Mouse (Mus musculus): ENCODE data around the gene Ccdc47.
A peak's percentile ranks its signal among the peaks of the same experiment; 100 is the strongest.

The Ccdc47 gene

GRCm38 (mm10) chr11:106198277-106198676 is 17.9 kb downstream of the Ccdc47 start:
- DNase-seq (ENCODE audit: low spot score): no peak

- DNase-seq (ENCODE audit: low spot score): peak; percentile 41
These were observed 20.8 kb downstream of the Ccdc47 start for GRCm38 (mm10) chr11:106195341-106195740.

- DNase-seq (ENCODE audit: low spot score): no peak
These were observed 21.3 kb downstream of the Ccdc47 start for GRCm38 (mm10) chr11:106194891-106195290.

DNA sequence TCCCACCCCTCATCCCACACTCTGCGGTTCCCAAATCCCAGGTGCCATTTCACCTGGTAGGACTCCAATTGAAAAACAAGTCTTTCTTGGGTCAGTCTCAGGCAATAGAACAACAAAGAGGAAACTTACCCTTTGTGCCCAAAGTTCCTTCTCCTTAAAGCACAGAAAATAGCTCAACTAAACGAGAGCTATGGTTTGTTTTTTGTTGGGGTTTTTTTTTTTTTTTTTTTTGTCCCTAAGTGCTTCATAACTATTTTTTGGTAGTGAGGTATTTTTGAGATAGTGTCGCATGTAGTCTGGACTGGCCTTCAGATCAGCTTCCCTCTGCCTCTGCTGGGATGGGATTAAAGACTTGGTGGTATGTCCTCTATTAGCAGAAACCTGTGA is 22.0 kb downstream of the Ccdc47 start:
- DNase-seq (ENCODE audit: low spot score): no peak

DNA sequence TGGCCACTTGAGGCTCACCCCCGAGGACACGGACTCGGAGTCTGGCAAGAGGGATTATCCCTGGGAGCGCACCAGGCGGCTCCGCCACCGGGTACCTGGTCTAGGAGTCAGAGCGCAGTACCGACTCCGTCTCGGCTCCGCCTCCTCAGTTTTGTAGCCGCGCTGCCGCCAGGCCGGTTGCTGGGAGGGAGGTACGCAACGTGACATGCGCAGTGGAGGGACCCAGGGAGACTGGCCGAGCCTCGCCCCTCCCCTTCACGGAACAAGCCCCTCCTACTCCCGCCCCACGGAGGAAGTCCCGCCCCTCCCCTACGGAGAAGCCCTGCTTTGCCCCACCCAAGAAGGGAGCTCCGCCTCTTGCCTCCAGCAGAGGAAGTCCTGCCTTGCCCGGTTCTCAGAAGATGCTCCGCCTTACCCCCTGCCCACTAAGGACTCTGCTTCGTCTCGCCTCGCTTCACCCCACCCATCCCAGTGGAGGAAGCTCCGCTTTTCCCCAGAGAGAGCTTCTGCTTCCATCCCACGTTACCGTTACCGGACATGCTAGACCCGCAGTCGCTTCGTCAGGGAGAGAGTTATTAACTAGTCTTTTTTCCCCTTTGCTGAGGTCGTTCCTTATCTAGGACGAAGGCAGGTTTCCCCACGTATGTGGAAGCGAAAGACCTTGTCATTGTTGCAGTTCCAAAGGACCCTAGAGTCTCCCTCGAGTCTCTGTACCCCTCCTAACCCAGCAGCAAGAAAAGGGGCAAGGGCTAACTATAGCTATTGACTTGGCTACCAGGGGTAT is 22.6 kb downstream of the Ccdc47 start:
- peak; percentile 99 for DNase-seq (ENCODE audit: low spot score)

DNA sequence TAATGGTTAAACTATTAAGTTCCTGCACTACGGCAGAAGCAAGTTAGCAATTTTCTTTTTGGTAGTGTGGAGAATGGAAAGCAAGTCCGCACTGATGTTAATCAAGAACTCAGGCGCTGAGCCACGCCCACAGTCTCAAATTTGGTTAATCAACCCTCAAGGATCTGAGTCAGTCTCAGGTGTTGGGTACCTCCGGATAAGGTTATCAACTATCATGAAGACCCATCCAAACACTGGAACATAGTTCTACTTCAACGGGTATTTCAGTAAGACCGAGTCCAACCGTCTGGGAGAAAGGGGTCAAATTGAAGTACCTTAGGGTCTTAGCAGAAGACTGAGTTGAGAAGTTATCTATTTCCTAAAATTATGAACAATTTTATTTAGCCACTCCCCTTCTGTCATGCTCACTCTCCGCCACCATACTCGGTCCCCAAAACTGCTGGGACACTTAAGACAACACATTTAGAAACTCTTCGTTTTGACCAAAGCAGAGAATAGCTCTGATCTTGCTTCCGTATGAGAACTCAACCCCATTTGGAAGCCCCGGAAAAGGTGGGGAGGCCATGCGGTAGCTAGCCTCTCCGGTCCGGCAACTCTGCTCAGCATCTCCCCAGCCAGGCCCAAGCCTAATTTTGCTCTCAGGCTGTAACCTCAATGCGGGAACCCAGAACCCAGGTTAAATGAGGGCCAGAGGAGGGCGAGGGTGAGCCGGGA is 23.3 kb downstream of the Ccdc47 start:
- DNase-seq (ENCODE audit: low spot score): no peak

- DNase-seq (ENCODE audit: low spot score): no peak
These were observed 23.9 kb downstream of the Ccdc47 start for GRCm38 (mm10) chr11:106192241-106192640.

GRCm38 (mm10) chr11:106191716-106192115 is 24.4 kb downstream of the Ccdc47 start:
- no peak for DNase-seq (ENCODE audit: low spot score)

DNA sequence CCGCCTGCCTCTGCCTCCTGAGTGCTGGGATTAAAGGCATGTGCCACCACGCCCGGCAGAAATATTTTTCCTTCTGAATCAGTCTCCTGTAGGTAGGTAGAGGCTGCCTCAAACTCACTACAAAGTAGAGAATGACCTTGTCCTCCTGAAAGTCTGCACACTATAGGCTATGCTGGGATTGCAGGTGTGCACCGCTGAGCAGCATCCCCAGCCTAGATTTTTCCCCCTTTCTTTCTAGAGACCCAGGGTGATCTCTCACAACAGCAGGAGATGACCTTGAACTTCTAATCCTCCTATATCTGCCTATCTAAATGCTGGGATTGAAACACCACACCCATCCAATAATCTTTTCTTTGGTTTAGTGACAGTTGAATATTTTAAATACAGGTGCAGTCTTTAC is 28.8 kb downstream of the Ccdc47 start:
- no peak for DNase-seq (ENCODE audit: low spot score)

- no peak for DNase-seq (ENCODE audit: low spot score)
These were observed 35.7 kb downstream of the Ccdc47 start for GRCm38 (mm10) chr11:106180449-106180801.

- no peak for DNase-seq (ENCODE audit: low spot score)
These were observed 36.3 kb downstream of the Ccdc47 start for GRCm38 (mm10) chr11:106179711-106180448.

DNA sequence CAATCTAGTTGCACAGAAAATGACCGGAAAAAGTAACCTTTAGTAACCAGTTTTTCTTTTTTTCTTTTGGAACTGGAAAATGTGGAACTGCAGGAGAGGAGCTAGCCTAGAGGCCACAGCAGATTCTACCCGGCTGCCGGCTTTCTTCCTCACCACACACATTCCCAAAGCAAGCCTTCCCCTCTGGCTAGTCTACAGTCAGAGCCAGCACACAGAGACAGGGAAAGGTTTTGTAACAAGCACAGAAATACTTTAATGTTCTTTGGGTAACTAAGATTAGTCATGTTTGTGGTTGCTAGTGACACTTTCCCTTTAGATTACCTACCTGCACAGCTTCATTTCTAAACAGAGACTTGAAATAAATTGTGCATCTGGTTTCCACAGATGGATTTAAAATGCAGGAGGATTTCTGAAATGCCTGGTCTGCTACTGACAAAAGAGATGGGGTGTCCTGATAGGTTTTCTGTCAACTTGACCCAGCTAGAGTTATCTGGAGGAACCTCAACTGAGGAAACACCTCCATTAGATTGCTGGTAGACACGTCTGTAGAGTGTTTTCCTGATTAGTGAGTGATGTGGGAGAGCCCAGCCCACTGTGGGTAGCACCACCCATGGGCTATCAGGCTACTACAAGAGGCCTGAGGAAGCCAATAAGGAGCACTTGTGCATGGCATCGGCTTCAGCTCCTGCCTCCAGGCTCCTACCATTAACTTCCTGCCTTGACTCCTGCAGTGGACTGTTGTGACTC is 37.9 kb downstream of the Ccdc47 start:
- DNase-seq (ENCODE audit: low spot score): no peak

DNA sequence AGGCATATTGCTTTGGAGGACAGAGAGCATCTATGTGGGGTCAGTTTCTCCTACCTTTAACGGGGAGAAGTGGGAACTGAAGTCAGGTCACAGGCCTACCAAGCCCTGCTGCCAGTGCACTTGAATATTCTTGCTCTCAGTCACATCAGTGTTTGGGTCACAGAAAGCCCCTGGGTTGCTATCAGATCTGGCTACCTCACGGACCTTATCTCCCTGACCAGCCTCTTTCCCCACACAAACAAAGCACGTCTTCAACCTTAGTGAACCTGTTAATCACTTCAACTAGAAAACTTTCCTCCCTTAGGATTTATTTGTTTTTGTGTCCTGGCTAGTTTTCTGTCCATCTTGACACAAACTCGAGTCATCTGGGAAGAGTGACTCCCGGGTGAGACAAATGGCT is 39.8 kb downstream of the Ccdc47 start:
- no peak for DNase-seq (ENCODE audit: low spot score)

DNA sequence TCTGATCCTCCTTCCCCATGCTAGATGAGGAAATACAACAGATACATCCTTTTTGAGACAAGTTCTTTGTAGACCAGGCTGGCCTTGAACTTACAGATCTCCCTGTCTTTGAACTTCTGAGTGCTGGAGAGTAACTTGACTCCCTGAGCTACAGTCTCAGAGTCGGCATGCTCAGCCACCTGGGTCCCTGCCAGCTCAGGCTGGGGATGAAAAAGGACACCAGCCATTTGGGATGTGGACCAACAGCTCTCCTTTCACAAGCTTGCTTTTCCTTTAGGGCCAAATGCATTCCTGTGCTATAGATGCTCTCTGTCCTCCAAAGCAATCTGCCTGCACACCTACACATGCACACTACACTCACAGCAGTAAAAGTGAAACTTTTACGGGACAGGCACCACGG is 41.1 kb downstream of the Ccdc47 start:
- no peak for DNase-seq (ENCODE audit: low spot score)

DNA sequence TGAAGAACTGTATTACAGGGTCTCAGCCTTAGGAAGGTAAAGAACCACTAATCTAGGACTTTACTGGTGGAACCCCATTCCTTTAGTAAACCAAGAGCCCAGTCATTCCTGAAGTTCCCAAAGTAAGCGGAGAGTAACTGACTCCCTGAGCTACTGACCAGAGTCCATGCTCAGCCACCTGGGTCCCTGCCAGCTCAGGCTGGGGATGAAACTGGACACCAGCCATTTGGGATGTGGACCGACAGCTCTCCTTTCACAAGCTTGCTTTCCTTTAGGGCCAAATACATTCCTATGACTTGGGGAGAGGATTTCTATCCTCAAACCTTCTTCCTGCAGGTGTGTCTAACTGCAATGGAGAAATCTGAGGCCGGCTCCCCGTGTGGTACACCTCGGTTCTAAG is 41.8 kb downstream of the Ccdc47 start:
- peak; percentile 72 for DNase-seq (ENCODE audit: low spot score)

DNA sequence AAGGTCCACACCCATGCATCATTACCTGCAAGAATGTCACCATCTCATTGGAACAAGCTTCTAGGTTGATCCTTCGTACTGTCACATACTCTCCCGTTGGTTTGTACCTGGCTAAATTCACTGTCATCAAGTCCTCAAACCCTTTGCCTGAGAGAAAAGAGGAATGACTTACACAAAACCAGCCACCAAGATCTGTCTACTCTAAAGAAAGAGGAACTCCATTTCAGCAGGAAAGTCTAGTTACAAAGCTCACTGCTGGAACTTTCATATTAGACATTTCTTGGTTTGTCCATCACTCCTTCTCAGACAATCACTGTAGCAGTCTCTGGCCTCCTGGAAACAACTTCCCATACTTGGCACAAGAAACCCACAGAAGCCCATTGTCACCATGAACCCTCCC is 42.9 kb downstream of the Ccdc47 start:
- no peak for DNase-seq (ENCODE audit: low spot score)

DNA sequence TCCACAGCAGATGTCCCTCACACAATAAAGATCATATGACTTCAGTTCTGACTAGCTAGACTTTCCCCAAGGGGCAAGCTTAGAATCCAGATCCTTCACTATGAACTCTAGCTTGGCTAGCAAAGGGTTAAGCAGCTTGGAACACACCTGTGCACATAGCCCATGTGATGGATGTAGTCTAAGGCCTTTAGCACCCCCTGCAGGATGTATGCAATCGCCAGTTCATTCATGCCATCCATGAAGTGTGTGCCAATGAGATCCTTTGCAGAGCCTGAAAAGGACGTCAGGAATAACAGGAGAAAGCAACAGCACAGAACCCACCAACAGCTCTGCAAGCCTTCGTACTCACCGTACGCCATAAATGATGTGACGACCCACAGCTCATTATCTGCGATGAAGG is 45.3 kb downstream of the Ccdc47 start:
- no peak for DNase-seq (ENCODE audit: low spot score)

DNA sequence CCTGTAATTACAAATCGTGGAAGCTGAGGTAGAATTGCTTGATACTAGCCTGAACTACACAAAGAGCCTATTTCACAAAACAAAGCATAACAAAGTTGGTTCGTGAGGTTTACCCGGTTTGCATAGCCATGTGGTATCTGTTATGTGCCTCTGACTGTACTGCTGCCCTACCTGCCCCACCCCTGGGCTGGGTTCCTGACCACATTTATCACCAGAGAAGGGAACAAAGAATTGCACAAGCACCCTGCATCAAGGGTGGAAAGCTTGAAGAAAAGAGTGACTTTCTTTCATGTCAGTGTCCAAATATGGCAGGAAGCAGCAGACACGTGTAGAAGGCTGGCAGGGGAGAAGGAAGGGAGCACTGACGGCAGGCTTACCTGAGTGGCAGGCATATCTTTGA is 48.7 kb downstream of the Ccdc47 start:
- DNase-seq (ENCODE audit: low spot score): no peak

DNA sequence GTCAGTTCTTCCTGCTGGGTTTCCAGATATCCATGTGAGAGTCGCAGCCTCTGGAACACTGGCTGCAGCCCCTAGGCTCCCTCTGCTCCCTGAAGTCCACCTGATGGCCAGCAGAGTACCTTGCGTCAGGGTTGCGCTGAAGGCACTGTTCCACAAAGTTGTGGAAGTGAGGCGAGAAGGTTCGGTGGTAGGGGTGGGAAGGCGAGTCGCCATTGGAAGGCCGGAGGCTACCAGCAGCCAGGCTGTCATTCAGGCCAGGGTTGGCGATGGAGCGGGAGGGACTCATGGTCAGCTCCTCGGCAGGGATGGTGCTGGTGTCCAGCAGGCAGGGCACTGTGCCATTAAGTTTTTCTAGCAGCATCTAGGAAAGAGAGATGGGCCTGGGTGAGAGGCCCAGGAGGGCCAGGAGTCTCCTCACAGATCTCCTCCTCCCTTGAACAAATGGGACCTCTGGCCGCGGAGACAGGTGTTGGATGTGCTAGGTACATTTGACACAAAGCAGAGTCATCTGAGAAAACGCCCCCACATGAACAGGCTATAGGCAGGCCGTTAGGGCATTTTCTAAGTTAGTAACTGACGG is 51.5 kb downstream of the Ccdc47 start:
- DNase-seq (ENCODE audit: low spot score): no peak

DNA sequence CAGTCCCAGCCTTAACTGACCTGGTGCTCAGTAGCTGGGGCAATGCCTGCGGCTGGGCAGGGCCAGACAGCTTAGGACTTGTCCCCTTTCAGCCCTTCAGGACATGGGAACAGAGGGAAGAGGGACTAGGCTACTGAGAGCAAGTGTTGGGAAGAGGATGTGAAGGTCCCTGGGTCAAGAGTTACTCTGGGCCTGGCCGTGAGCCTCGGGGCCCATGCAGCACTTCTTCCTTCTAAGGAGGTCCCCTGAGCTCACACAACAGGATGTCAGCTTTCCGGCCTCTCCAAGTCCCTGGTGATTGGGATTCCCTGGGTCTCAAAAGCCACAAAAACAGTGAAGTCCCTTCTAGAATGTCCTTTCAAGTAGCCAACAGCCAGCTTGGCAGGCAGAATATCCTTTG is 52.6 kb downstream of the Ccdc47 start:
- no peak for DNase-seq (ENCODE audit: low spot score)

- no peak for DNase-seq (ENCODE audit: low spot score)
These were observed 53.9 kb downstream of the Ccdc47 start for GRCm38 (mm10) chr11:106162237-106162636.

All from adipocyte (in vitro differentiated cells).